Mouse (Mus musculus): Measurements from ENCODE around the gene Fnbp1.

Fnbp1 gene

DNA sequence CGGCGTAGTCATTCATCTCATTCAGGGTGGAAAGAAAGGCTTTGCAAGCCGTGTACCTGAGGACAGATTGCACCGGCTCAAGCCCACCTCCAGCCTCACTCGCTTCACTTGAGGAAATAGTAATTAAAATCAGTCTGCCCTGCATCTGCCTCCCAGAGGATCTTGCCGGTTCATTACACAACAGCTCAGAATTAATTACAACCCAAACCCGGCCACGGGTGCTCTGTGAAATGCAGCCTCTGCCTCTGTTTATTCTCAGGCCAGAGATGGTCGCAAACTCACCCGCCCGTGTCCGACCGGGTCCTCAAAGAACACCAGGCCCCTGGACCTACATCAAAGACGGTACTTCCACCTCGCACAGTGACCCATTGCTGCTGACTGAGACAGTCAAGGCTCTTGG is 45.7 kb downstream of the Fnbp1 start:
- DNase-seq (ENCODE audit: low read depth, low spot score) = no peak

DNA sequence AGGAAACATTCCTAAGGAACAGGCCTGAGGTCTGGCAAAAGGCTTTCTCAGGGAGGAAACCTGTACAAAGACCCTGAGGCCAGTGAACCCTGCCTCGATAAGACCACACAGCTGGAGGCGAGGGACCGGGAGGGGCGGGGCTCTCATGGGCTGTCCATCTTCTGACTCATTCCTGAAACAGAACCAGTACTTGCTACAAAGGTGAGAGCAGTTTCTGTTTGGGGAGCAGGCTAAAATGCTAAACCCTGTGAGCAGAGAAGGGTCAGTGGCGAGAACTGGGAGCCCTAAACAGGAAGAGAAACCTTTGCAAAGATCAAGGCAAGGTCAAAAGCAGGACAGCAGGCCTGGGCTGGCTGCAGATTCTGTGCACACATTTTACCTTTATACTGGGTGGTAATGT is 47.2 kb downstream of the Fnbp1 start:
- no peak for DNase-seq (ENCODE audit: low read depth, low spot score)

DNA sequence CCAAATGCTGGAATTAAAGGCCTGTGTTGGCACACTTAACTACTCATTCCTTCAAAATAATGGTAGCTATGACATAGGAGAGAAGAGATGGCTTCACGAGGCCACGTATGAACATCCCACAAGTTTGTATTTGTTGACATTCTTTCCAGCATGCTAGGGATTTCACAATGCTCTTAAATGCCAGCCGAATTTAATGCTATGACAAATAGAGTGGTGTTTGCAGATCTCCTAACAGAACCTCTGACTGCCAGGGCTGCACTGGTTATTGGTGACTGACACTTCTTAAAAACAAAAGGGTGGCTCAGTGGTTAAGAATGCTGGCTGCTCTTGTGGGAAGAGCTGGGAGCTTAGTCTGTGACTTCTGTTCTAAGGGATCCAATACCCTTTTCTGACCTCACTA is 48.9 kb downstream of the Fnbp1 start:
- DNase-seq (ENCODE audit: low read depth, low spot score) = no peak

GRCm38 (mm10) chr2:31091182-31091581 is 50.6 kb downstream of the Fnbp1 start:
- no peak for DNase-seq (ENCODE audit: low read depth, low spot score)

DNA sequence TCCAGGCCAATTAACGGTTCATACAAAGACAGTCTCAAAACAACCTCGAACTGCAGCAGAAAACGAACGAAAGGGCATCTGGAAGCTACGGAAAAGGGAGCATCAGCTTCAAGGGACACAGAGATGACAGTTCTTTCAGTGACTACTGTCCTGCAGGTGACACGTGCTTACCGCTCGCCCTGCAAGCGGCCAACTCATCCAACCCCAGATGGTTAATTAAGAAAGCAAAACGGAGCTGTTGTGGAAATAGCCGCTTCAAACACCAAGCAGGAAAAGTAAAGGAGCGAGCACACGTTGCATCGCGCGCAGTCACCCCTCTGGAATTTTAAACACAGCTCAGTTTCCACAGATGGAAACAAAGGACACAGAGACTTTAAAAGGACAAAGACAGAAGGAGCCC is 52.2 kb downstream of the Fnbp1 start:
- no peak for DNase-seq (ENCODE audit: low read depth, low spot score)

GRCm38 (mm10) chr2:31088871-31089270 is 52.9 kb downstream of the Fnbp1 start:
- no peak for DNase-seq (ENCODE audit: low read depth, low spot score)

- DNase-seq (ENCODE audit: low read depth, low spot score) = no peak
Observed at GRCm38 (mm10) chr2:31087663-31088661, 53.8 kb downstream of the Fnbp1 start.

DNA sequence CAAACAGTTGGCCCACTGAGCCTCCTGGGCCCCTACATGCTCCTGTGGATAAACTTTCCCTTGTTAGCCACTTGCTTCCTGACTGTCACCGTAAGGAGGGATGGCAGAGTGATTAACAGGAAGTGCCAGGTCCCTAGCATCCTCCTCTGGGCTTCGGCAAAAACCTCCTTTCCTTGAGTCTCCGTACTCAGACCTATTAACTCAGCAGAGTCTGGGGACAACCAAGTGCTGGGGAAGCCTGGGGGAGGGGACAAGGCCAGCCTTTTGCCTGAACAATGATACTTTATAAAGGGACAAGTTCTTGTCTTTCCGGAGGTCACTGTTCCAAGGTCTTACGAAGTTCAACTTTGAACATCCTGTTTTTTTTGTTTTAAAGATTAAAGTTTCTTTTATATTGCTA is 54.7 kb downstream of the Fnbp1 start:
- peak; percentile 17 for DNase-seq (ENCODE audit: low read depth, low spot score)

- no peak for DNase-seq (ENCODE audit: low read depth, low spot score)
Observed at GRCm38 (mm10) chr2:31086543-31086942, 55.3 kb downstream of the Fnbp1 start.

GRCm38 (mm10) chr2:31084169-31084850 is 57.5 kb downstream of the Fnbp1 start:
- no peak for DNase-seq (ENCODE audit: low read depth, low spot score)

GRCm38 (mm10) chr2:31083372-31083771 is 58.4 kb downstream of the Fnbp1 start:
- no peak for DNase-seq (ENCODE audit: low read depth, low spot score)

DNA sequence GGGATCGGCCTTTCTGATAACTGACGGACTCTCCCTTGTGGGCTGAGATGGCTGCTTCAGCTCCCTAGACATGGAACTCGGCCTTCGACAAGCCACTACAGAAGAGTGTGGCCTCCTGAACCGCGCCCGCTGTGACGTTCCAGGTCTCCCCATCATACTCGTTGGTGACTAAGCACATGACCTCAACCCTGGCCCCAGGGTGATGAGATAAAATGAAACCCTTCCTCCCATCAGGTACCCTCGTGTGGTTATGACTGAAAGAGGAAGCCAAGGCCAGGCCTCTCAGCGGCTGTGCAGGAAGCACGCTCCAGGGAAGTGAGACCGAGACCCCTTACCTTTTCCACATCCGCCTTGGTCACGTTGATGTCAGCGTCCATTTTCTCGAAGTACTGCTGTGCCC is 59.2 kb downstream of the Fnbp1 start:
- DNase-seq (ENCODE audit: low read depth, low spot score) = no peak

DNA sequence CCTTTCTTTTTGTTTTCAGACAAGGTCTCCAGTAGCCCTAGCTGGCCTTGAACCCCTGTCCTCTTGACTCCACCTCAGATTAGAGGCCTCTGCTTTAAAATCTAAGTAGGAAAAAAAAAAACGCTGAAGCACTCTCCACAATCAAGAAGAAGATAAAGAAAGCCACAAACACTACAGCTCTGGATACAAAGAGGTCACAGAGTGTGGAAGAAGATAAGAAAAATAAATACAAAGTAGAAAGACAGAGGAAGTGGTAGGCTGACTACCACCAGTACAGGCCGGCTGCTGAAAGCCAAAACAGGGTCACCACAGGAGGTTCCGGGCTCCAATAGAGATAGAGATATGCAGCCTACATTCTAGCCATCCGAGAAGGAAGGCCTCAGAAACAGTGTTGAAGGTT is 60.5 kb downstream of the Fnbp1 start:
- no peak for DNase-seq (ENCODE audit: low read depth, low spot score)

- DNase-seq (ENCODE audit: low read depth, low spot score) = no peak
Observed at GRCm38 (mm10) chr2:31079117-31079516, 62.7 kb downstream of the Fnbp1 start.

GRCm38 (mm10) chr2:31077574-31077973 is 64.2 kb downstream of the Fnbp1 start:
- DNase-seq (ENCODE audit: low read depth, low spot score) = no peak

DNA sequence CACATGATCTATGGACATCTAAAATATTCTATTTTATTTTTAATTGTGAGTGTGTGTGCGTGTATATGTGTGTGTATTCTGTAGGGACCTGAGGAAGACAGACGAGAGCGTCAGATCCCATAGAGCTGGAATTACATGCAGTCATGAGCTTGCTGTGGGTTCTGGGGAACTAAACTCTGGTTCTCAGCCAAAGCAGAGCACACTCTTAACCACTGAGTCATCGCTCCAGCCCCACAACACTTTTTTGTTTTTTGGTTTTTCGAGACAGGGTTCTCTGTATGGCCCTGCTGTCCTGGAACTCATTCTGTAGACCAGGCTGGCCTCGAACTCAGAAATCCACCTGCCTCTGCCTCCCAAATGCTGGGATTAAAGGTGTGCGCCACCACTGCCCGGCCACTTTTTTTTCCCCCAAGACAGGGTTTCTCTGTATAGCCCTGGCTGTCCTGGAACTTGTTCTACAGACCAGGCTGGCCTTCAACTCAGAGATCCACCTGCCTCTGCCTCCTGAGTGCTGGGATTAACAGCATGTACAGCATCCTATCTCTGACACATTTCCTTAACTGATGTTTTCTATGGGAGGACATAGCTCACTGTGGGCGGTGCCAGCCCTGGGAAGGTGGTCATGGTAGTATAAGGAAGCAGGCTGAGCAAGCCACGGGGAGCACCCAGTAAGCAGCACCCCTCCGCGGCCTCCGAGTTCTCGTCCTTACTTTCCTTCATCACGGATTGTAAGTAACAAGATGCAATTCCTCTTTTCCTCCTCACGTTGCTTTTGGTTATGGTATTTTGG is 65.3 kb downstream of the Fnbp1 start:
- DNase-seq (ENCODE audit: low read depth, low spot score) = no peak

DNA sequence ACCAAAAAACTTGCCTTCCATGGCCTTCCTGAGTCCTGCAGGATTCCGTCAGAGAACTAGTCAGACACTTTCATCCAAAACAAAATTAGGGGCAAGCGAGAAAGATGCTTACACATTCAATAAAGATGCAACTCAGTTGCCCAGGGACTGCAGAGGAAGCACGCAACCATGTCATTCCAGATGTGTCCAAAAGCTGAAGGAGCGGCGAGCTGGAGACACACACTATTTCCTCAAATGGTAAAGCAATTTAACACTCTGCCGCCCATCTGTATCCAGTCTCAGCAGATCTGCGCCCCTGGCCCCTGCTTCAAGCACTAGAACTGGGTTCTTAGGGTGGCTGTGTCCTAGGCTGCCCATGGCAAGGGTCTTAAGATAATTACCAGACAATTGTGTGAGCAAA is 66.0 kb downstream of the Fnbp1 start:
- DNase-seq (ENCODE audit: low read depth, low spot score) = no peak

DNA sequence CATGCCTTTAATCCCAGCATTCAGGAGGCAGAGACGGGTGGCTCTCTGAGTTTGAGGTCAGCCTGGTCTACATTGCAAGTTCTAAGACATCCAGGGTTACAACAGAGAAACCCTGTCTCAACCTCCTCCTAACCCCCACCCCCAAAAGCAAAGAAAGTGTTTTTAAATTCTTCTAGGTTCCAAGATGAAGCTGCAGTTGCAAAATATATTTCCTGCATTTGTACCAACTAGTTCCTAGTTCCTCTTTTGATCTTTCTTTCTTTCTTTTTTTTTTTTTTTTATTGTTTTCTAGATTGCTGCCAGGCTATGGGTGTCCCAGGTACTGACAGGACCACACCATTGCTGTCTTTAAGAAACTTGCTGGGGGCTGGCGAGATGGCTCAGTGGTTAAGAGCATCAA is 66.6 kb downstream of the Fnbp1 start:
- DNase-seq (ENCODE audit: low read depth, low spot score) = no peak

DNA sequence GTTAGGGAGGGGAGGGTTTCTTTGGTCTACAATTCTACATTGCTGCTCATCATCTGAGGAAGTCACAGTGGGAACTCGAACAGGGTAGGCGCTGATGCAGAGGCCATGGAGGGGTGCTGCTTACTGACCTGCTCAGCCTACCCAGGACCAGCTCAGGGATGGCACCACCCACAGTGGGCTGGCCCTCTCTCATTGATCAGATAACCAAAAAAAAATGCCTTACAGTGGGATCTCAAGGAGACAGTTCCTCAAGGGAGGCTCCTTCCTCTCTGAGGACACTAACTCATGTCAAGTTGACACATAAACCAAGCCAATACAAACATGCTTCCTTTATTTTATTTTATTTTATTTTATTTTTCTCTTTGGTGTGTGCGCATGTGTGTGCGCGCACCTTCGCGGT is 72.3 kb downstream of the Fnbp1 start:
- no peak for DNase-seq (ENCODE audit: low read depth, low spot score)

DNA sequence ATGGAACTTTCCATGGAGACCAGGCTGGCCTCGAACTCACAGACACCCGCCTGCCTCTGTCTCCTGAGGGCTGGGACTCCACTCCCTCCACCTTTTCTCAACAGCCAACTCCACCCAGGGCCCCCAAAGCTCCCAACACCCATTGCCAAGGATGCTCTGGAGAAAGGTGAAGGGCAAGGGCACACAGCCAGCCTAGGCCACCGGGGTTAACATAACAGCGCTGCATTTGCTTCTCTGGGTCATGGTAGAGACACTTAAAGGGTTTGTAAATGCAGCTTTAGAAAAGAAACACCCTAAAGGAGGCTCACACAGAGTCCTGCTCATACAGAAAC is 72.7 kb downstream of the Fnbp1 start:
- DNase-seq (ENCODE audit: low read depth, low spot score) = no peak

GRCm38 (mm10) chr2:31068246-31069113 is 73.3 kb downstream of the Fnbp1 start:
- peak; percentile 54 for DNase-seq (ENCODE audit: low read depth, low spot score)
